Mouse (Mus musculus) cortical plate, adult 2 months (tissue): Measurements from ENCODE around the gene Helb.

Experiments
- CTCF ChIP-seq: fragments of 200-500 bp; IDR thresholded peaks from 2 replicates; pipeline ENCODE4 v1.5.1; 2011; ENCODE audit warnings: mild to moderate bottlenecking, control low read depth, low read length; ENCODE audit not compliant: insufficient read depth; ENCODE audit errors: extremely low read depth
- POLR2A ChIP-seq: fragments of 200-500 bp; IDR thresholded peaks from 2 replicates; pipeline ENCODE4 v1.6.1; 2011; ENCODE audit warnings: mild to moderate bottlenecking, low read length, control low read depth; ENCODE audit not compliant: insufficient read depth; ENCODE audit errors: extremely low read depth

GRCm38 (mm10) chr10:120033866-120034265, 78.9 kb downstream of the Helb start:
- no peak for TF ChIP-seq CTCF
- no peak for TF ChIP-seq POLR2A
